Mouse (Mus musculus) spleen, postnatal 10 days (tissue): ENCODE data around the gene Cabp7.
A peak's percentile ranks its signal among the peaks of the same experiment; 100 is the strongest.
"Not testable (repeated sequence)": the region's sequence is repeated elsewhere in the genome, so short reads cannot be mapped to it uniquely, and the experiment has no call there.

ENCODE experiments used
- DNase-seq, 2 experiments: peaks; one replicate each; pipeline ENCODE4 v3.0.0; 2021 to 2022; ENCODE audit warnings: low spot score in 2 of 2

The Cabp7 gene

GRCm38 (mm10) chr11:4747285-4747684 lies 707 bp upstream of the Cabp7 start:
- no peak for DNase-seq

GRCm38 (mm10) chr11:4745969-4746368 lies 609 bp downstream of the Cabp7 start:
- DNase-seq: no peak

- DNase-seq: no peak
These were observed 1.9 kb downstream of the Cabp7 start for GRCm38 (mm10) chr11:4744691-4745090.

GRCm38 (mm10) chr11:4740785-4741184 lies 5.8 kb downstream of the Cabp7 start:
- DNase-seq: no peak

GRCm38 (mm10) chr11:4738719-4739118 lies 7.9 kb downstream of the Cabp7 start:
- DNase-seq: no peak

GRCm38 (mm10) chr11:4737682-4738081 lies 8.9 kb downstream of the Cabp7 start:
- DNase-seq: no peak

GRCm38 (mm10) chr11:4736355-4736754 lies 10.2 kb downstream of the Cabp7 start:
- no peak for DNase-seq

GRCm38 (mm10) chr11:4734179-4734578 lies 12.4 kb downstream of the Cabp7 start:
- no peak for DNase-seq

- no peak for DNase-seq
These were observed 14.8 kb downstream of the Cabp7 start for GRCm38 (mm10) chr11:4731781-4732180.

GRCm38 (mm10) chr11:4730913-4731312 lies 15.7 kb downstream of the Cabp7 start:
- DNase-seq: no peak

GRCm38 (mm10) chr11:4730096-4730495 lies 16.5 kb downstream of the Cabp7 start:
- no peak for DNase-seq

- peak in 1 of 2 experiments; percentile 41 for DNase-seq
These were observed 17.0 kb downstream of the Cabp7 start for GRCm38 (mm10) chr11:4729603-4730002.

- no peak for DNase-seq
These were observed 24.9 kb downstream of the Cabp7 start for GRCm38 (mm10) chr11:4721728-4722127.

- no peak for DNase-seq
These were observed 25.5 kb downstream of the Cabp7 start for GRCm38 (mm10) chr11:4720900-4721580.

- no peak for DNase-seq
These were observed 26.2 kb downstream of the Cabp7 start for GRCm38 (mm10) chr11:4720393-4720792.

GRCm38 (mm10) chr11:4719961-4720360 lies 26.6 kb downstream of the Cabp7 start:
- no peak for DNase-seq

GRCm38 (mm10) chr11:4718548-4718947 lies 28.0 kb downstream of the Cabp7 start:
- DNase-seq: no peak

- no peak for DNase-seq
These were observed 29.9 kb downstream of the Cabp7 start for GRCm38 (mm10) chr11:4716530-4717236.

- DNase-seq: no peak
These were observed 31.0 kb downstream of the Cabp7 start for GRCm38 (mm10) chr11:4715596-4715995.

- DNase-seq: no peak
These were observed 31.9 kb downstream of the Cabp7 start for GRCm38 (mm10) chr11:4714727-4715126.

GRCm38 (mm10) chr11:4712822-4713221 lies 33.8 kb downstream of the Cabp7 start:
- DNase-seq: no peak

- not testable (repeated sequence) for DNase-seq
These were observed 36.4 kb downstream of the Cabp7 start for GRCm38 (mm10) chr11:4710188-4710587.

- DNase-seq: no peak
These were observed 41.4 kb downstream of the Cabp7 start for GRCm38 (mm10) chr11:4705178-4705577.
